Mouse (Mus musculus) MEL-GATA-1-ER (cell line): ENCODE data around the gene Unc5c.

Experiments used
- DNase-seq: peaks from one replicate; pipeline ENCODE4 v3.0.0-alpha.2; 2012; ENCODE audit warnings: low read depth; ENCODE audit errors: extremely low read depth

Unc5c gene

GRCm38 (mm10) chr3:141509772-141510171, 44.8 kb downstream of the Unc5c start:
- no peak for DNase-seq

- DNase-seq: no peak
These were observed 46.4 kb downstream of the Unc5c start for GRCm38 (mm10) chr3:141511253-141512038.

DNA sequence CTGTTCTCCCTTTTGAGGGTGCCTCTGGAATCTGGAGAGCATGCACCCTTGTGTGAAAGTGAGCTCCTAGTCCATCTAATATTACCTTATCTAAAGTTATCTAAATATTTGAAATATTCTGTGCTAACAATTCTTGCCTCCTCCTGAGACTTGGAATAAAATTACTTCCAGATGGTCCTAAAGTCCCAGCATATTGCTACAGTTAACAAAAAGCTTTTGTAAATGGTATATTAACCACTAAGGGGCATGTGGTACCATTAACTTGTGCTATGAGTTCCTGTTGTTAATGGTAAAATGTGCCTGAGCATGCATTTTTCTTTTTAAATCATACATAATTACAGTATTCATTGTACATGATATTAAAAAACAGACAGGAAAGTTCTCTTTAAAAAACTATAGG, 63.7 kb downstream of the Unc5c start:
- no peak for DNase-seq

DNA sequence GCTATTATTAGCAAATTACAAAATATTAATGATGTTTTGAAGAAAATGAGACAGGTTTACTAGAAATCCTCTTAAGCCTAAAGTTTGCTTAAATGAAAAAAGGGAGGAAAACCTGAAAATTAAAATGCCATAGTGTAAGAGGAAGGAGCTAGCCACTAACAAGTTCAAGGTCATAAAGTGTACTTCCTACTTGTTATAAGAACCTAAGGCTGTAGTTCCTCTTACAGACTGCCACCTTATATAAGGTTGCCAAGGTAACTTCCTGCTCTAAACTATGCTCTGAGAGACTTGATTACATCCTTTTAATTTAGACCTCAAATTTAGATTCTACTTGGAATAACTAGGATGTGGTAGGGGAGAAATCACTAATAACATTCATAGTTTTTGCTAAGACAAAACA, 64.6 kb downstream of the Unc5c start:
- DNase-seq: peak; percentile 13

DNA sequence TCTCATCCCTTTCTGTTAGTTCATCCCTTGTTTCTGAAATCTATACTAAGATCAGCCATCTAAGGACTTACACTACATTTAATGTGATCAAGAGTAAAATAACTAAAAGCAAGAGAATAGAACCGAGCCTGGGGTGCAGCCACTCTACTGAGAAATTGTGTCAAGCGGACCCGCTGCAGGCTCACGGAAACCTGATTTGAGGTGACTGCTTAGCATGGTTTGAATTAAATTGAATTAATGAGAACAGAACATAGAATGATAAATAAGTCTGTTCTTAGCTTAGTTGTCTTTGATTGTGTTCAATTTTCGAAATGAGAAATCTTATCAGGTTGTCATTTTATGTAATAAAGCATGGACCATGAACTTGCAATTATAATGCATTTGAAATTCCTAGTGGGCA, 68.8 kb downstream of the Unc5c start:
- DNase-seq: no peak

GRCm38 (mm10) chr3:141536857-141537256, 71.8 kb downstream of the Unc5c start:
- DNase-seq: no peak

- no peak for DNase-seq
These were observed 73.1 kb downstream of the Unc5c start for GRCm38 (mm10) chr3:141538120-141538519.

- no peak for DNase-seq
These were observed 75.7 kb downstream of the Unc5c start for GRCm38 (mm10) chr3:141540749-141541148.

DNA sequence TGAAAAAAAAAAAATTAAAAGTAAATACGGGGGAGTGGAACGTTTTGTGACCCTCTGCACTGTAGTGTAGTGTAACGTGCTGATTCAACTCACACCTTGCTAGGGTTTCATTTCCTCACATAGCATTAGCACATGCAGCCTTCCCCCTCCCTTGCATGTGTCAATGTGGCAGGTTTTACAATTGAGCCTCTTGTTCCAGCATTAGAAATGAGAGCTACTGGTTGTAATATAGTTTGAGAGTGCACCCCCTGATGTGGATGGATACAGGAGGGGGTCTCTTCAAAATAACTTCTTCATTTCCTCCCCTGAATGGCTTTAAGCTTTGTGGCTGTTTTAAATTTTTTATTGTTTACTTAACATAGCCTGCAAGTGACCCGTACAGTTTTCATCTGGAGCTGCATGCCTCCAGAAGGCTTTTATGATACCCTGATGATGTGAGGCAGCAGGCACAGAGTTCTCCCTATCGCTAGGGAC, 82.4 kb downstream of the Unc5c start:
- DNase-seq: no peak

- no peak for DNase-seq
These were observed 84.6 kb downstream of the Unc5c start for GRCm38 (mm10) chr3:141549661-141550060.

GRCm38 (mm10) chr3:141552960-141553359, 87.9 kb downstream of the Unc5c start:
- DNase-seq: no peak

DNA sequence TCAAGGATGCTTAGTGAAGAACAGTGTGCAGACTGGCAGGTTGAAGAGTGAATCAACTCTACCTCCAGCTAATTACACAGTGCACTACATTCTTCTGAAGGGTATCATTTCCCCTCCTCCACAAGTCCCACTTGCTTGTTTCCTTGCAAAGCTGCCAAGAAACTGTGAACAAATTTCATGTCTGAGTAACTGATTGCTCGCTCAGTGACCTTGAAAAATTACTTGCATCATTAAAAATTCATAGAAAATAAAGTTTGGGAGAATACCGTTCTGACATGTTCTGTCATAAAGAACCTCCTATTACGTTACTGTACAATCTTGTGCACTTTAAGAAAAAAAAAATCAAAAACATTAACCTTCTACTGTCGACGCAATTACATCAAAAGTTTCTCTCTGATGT, 92.1 kb downstream of the Unc5c start:
- no peak for DNase-seq

DNA sequence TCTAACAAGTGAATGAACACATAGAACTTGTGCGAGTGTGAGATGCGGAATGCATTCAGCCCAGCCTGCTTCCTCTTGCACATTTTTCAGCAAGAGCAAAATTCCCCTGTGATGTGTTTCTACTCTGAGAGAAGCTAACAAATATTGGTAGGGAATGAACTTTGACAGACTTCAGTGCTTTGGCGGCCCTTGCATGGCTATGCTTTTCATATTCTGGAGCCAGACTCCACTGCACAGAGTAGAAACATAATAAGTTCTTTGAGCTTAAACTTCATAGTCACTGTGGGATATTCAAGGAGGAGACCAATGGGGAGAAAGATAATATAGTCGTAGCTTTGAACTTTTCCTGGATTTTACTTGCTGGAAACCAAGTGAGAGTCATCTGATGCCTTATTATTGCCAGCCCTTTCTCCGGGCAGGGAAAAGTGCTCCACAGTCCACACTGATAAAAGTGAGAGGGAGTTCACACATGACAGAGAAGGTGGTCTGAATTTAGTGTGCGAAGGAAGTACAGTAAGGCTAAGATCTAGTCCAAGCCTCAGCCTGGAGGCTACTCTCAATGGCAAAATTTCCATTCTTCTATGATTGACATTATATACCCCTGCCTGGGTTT, 110.2 kb downstream of the Unc5c start:
- no peak for DNase-seq

DNA sequence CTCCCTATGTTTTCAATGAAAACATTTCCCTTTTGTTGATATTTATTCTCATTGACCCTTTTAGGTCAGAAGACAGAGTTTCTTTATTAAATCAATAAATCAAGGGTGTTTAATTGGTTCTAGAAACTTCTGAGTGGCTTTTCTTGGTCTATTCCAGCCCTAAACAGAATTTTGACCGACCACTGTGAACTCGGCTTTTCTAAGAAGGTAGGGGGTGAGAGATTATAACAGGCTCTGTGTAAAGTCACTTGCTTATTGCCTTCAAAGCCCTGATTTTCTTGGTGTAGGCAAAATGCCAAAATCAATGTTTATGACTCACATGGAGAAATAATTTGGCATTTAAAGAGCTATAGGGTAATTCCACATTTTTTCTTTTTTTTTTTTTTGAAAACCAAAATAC, 112.4 kb downstream of the Unc5c start:
- DNase-seq: no peak

DNA sequence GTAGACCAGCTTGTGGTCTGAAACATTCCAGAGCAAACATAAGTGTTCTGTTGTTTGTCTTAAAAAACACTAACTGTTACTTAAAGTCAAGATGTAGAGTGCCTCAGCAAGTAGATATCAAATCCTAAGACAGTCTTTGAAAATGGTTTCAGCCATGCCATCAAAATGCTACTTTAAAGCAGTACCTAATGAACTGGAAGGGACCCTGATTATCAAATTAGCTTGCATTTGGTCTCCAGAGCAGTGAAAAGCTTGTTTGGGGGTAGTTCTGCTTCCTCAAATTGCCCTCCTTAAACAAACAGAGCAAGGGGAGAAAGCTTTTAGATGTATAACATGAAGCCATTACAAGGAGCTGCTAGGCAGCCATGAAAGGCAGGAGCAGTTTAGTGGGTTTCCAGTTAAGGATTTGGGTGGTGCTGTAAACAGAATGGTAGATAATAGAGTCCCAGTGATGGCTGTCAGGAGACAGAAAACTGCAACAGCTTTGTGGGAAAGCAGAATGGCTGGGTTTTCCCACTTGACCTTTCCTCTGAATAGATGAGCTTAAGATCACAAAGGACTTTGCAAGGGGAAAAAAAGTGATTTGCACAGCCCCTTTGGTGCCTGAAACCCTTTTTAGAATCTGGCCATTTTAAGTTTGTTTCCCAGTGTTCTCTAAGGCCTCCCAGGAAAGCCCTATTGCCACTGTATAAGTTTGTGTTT, 116.3 kb downstream of the Unc5c start:
- no peak for DNase-seq

DNA sequence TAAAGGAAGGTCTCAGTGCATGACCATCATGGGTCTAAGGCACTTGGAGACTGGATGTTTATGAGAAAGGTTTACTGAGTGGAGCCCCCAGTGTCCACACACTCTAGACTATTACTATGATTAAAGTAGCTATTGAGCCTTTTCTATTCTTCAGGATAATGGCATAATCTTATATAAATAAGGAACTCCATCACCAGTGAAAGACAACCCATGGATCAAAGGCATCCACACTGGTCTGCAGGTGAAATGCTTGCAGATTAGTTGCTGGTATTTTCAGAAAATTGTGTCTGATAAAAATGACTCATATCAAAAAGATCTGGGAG, 116.8 kb downstream of the Unc5c start:
- no peak for DNase-seq

DNA sequence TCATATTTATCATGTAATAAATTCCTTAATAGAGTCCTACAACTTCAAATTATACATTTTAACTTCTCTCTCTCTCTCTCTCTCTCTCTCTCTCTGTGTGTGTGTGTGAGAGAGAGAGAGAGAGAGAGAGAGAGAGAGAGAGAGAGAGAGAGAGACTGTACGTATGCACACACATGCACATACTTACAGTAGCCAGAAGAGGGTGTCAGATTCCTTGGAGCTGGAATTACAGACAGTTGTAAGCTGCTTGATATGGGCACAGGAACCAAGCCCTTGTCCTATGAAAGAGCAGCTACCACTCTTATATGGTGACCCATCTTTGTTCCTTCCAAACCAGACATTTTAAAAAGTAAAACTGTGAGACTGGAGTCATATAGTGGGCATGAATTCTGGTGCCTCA, 118.2 kb downstream of the Unc5c start:
- DNase-seq: no peak

DNA sequence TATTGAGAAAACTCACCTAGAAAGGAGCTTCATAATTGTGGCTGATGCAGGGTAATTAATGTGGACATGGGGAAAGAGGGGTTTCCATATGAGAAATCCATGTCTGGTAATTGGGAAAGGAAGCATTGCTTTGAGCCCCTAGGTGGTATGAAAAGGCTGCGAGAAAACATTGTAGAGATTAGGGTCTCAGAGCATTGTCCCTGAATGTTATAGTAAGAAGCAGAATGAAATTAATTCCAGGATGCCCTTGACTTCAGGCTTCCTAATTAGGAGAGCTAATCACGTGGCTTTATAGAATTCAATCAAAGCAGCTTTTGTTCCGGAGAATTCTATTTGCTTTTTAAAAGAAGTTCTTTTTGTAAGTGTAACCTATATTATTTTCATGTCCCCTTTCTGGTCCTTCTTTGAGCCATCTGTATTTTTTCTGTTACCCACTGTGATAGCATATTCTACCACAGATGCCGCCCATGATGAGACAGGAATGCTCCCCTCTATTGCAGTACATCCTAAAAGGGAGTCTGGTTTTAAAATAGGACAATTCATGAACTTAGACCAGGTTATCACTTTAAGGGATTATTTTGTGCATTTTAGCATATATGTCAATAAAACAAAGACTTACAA, 124.5 kb downstream of the Unc5c start:
- no peak for DNase-seq

- DNase-seq: no peak
These were observed 128.2 kb downstream of the Unc5c start for GRCm38 (mm10) chr3:141593249-141593648.

GRCm38 (mm10) chr3:141594120-141594519, 129.1 kb downstream of the Unc5c start:
- no peak for DNase-seq

- no peak for DNase-seq
These were observed 130.1 kb downstream of the Unc5c start for GRCm38 (mm10) chr3:141595073-141595472.

DNA sequence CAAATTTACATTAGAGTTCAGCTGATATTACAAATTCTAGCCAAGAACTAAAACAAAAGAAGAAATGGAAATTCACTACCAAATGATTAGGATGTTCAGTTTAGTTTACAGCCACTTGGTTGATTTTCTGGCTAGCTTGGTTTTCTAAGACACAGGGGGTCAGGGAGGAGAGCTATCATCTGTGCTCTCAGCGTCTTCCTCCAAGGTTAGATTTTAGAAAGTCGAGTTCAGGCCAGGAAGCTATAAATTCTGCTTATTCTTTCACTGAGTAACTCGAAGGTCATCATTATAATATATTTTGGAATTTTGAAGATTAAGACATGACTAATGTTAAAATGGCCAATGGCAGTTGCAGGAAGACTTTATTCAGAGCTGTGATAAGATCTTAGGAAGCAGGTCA, 131.4 kb downstream of the Unc5c start:
- no peak for DNase-seq
